Mouse (Mus musculus): ENCODE measurements around the gene Fam173b.

- TF ChIP-seq CTCF (IDR thresholded peaks at IDR 0.05; ENCODE audit: low read depth) (no peak), EP300 (IDR thresholded peaks at IDR 0.05; ENCODE audit: low read depth) (no peak; the same call in 1 of the 2 replicates)
Measured at GRCm38 (mm10) chr15:31586088-31586487, 15.6 kb upstream of the Fam173b start.

Data from liver, postnatal 0 days (tissue).